Mouse (Mus musculus): ENCODE measurements around the gene Mbtps1. TPM values are rescaled to one million over a fixed set of nuclear protein-coding genes. Genes with fewer than 3 reads are reported as not detected.

Gene Mbtps1
- polyA plus RNA-seq, 1 experiment: 40.5 TPM

- Histone ChIP-seq H3K36me3 (ENCODE audit: control insufficient read depth, insufficient read depth, low read length) (no peaks in the 10 kb centered on the region), H3K27ac (ENCODE audit: insufficient read depth, low read length) (no peak overlapping the region), H3K4me3 (ENCODE audit: extremely low read depth, insufficient read depth, insufficient read length) (no peak overlapping the region), H3K4me1 (ENCODE audit: control insufficient read depth, insufficient read depth, insufficient read length) (no peaks in the 10 kb centered on the region), H3K27me3 (ENCODE audit: control insufficient read depth, insufficient read depth, low read length) (0 out of 2 replicates have a peak, but pooled peaks cover 4% of the 10 kb centered on the region)
- TF ChIP-seq CTCF (IDR thresholded peaks at IDR 0.05; ENCODE audit: extremely low read depth, insufficient read depth, insufficient read length, insufficient replicate concordance) (no peak), POLR2A (IDR thresholded peaks at IDR 0.05; ENCODE audit: low read depth, low read length) (no peak)
- DNase-seq (ENCODE audit: low read depth in 1 of 2, low spot score in 2 of 2): no peak
- WGBS: 9% methylated on average over 18 of the region's 18 CpGs
Measured at GRCm38 (mm10) chr8:119466105-119466504, 92.4 kb downstream of the Mbtps1 start.

GRCm38 (mm10) chr8:119463709-119464108, 94.8 kb downstream of the Mbtps1 start:
- H3K27me3 ChIP-seq (ENCODE audit: control insufficient read depth, insufficient read depth, low read length): 0 out of 2 replicates have a peak, but pooled peaks cover 4% of the 10 kb centered on the region
- 46% methylated on average over 7 of the region's 7 CpGs for whole genome bisulfite sequencing
- no peaks in the 10 kb centered on the region for H3K4me1 ChIP-seq (ENCODE audit: control insufficient read depth, insufficient read depth, insufficient read length)
- TF ChIP-seq CTCF (IDR thresholded peaks at IDR 0.05; ENCODE audit: extremely low read depth, insufficient read depth, insufficient read length, insufficient replicate concordance): no peak
- TF ChIP-seq POLR2A (IDR thresholded peaks at IDR 0.05; ENCODE audit: low read depth, low read length): no peak
- no peak overlapping the region for H3K4me3 ChIP-seq (ENCODE audit: extremely low read depth, insufficient read depth, insufficient read length)
- DNase-seq (ENCODE audit: low read depth in 1 of 2, low spot score in 2 of 2): no peak
- no peak overlapping the region for H3K27ac ChIP-seq (ENCODE audit: insufficient read depth, low read length)
- no peaks in the 10 kb centered on the region for H3K36me3 ChIP-seq (ENCODE audit: control insufficient read depth, insufficient read depth, low read length)

- no peak for TF ChIP-seq CTCF (IDR thresholded peaks at IDR 0.05; ENCODE audit: extremely low read depth, insufficient read depth, insufficient read length, insufficient replicate concordance)
- TF ChIP-seq POLR2A (IDR thresholded peaks at IDR 0.05; ENCODE audit: low read depth, low read length): no peak
- 76% methylated on average over 9 of the region's 9 CpGs for WGBS
Measured at GRCm38 (mm10) chr8:119461356-119461755, 97.2 kb downstream of the Mbtps1 start.

GRCm38 (mm10) chr8:119459724-119460123, 98.8 kb downstream of the Mbtps1 start:
- no peaks in the 10 kb centered on the region for H3K4me1 ChIP-seq (ENCODE audit: control insufficient read depth, insufficient read depth, insufficient read length)
- H3K4me3 ChIP-seq (ENCODE audit: extremely low read depth, insufficient read depth, insufficient read length): no peak overlapping the region
- TF ChIP-seq POLR2A (IDR thresholded peaks at IDR 0.05; ENCODE audit: low read depth, low read length): no peak
- TF ChIP-seq CTCF (IDR thresholded peaks at IDR 0.05; ENCODE audit: extremely low read depth, insufficient read depth, insufficient read length, insufficient replicate concordance): no peak
- no peak for DNase-seq (ENCODE audit: low read depth in 1 of 2, low spot score in 2 of 2)
- WGBS: 63% methylated on average over 16 of the region's 16 CpGs
- H3K27ac ChIP-seq (ENCODE audit: insufficient read depth, low read length): no peak overlapping the region
- H3K27me3 ChIP-seq (ENCODE audit: control insufficient read depth, insufficient read depth, low read length): no peaks in the 10 kb centered on the region
- no peaks in the 10 kb centered on the region for H3K36me3 ChIP-seq (ENCODE audit: control insufficient read depth, insufficient read depth, low read length)

More at GRCm38 (mm10) chr8:119461356-119461755, 97.2 kb downstream of the Mbtps1 start:
- H3K27me3 ChIP-seq (ENCODE audit: control insufficient read depth, insufficient read depth, low read length): 0 out of 2 replicates have a peak, but pooled peaks cover 3% of the 10 kb centered on the region
- no peak overlapping the region for H3K4me3 ChIP-seq (ENCODE audit: extremely low read depth, insufficient read depth, insufficient read length)
- H3K4me1 ChIP-seq (ENCODE audit: control insufficient read depth, insufficient read depth, insufficient read length): no peaks in the 10 kb centered on the region
- no peak for DNase-seq (ENCODE audit: low read depth in 1 of 2, low spot score in 2 of 2)
- H3K27ac ChIP-seq (ENCODE audit: insufficient read depth, low read length): no peak overlapping the region
- no peaks in the 10 kb centered on the region for H3K36me3 ChIP-seq (ENCODE audit: control insufficient read depth, insufficient read depth, low read length)

Other genes with a start within 250 kb of the Mbtps1 start
- 39.1 and 57.8 TPM in 2 replicates for gene Hsbp1, start 214.2 kb downstream of the Mbtps1 start, polyA plus RNA-seq (2012; rRNA removed)
- gene Mlycd, start 163.9 kb downstream of the Mbtps1 start, polyA plus RNA-seq (2012; rRNA removed): 17.8 and 23.6 TPM in 2 replicates
- 15.6 and 20.7 TPM in 2 replicates for gene Osgin1, start 124.6 kb downstream of the Mbtps1 start, polyA plus RNA-seq (2012; rRNA removed)
- gene Necab2, start 112.0 kb downstream of the Mbtps1 start, polyA plus RNA-seq (2012; rRNA removed): 0.23 and 0.27 TPM in 2 replicates
- 0.13 and 0.29 TPM in 2 replicates for gene Slc38a8, start 57.0 kb downstream of the Mbtps1 start, polyA plus RNA-seq (2012; rRNA removed)
- 29.9 and 39.7 TPM in 2 replicates for gene Hsdl1, start 16.4 kb upstream of the Mbtps1 start, polyA plus RNA-seq (2012; rRNA removed)
- not detected in 2 replicates for gene Dnaaf1, start 16.5 kb upstream of the Mbtps1 start, polyA plus RNA-seq (2012; rRNA removed)
- gene Taf1c, start 46.5 kb upstream of the Mbtps1 start, polyA plus RNA-seq (2012; rRNA removed): 28.7 and 37.1 TPM in 2 replicates
- not detected in 2 replicates for gene Adad2, start 54.0 kb upstream of the Mbtps1 start, polyA plus RNA-seq (2012; rRNA removed)
- gene Kcng4, start 76.9 kb upstream of the Mbtps1 start, polyA plus RNA-seq (2012; rRNA removed): 0.13 and 0.16 TPM in 2 replicates
- gene Wfdc1, start 107.6 kb upstream of the Mbtps1 start, polyA plus RNA-seq (2012; rRNA removed): 5.8 and 11.8 TPM in 2 replicates
- 0.28 and 0.36 TPM in 2 replicates for gene Atp2c2, start 141.3 kb upstream of the Mbtps1 start, polyA plus RNA-seq (2012; rRNA removed)
- gene Tldc1, start 219.7 kb upstream of the Mbtps1 start, polyA plus RNA-seq (2012; rRNA removed): 4.8 and 6.2 TPM in 2 replicates